Mouse (Mus musculus) cerebellum, adult 2 months (tissue): ENCODE measurements around the gene Fgfr2. TPM values are rescaled to one million over a fixed set of nuclear protein-coding genes. Genes with fewer than 3 reads are reported as not detected.

Source experiments
- DNase-seq, 2 experiments: peaks; one replicate each; pipeline ENCODE4 v3.0.0; 2021
- H3K27ac ChIP-seq: fragments of 200-500 bp; 2 replicates; pipeline ENCODE4 v1.5.1; 2012; ENCODE audit warnings: low read length, control low read depth, inconsistent platforms; ENCODE audit not compliant: insufficient read depth
- H3K27me3 ChIP-seq: fragments of 200-500 bp; 2 replicates; pipeline ENCODE4 v1.6.1; 2012; ENCODE audit warnings: inconsistent platforms, mild to moderate bottlenecking, low read length, moderate library complexity; ENCODE audit not compliant: control insufficient read depth, insufficient read depth
- H3K4me1 ChIP-seq: fragments of 200-500 bp; 2 replicates; pipeline ENCODE4 v1.6.1; 2011; ENCODE audit warnings: low read length; ENCODE audit not compliant: control insufficient read depth, insufficient read depth
- H3K4me3 ChIP-seq: fragments of 200-500 bp; replicated peaks from 2 replicates; pipeline ENCODE3; 2011; ENCODE audit warnings: mild to moderate bottlenecking, low read depth, low read length, control low read depth; ENCODE audit not compliant: insufficient read depth
- CTCF ChIP-seq: fragments of 200-500 bp; IDR thresholded peaks from 2 replicates; pipeline ENCODE4 v1.5.1; 2011; ENCODE audit warnings: low read depth, mild to moderate bottlenecking, control low read depth, low read length, moderate library complexity, borderline replicate concordance; ENCODE audit not compliant: insufficient read depth
- POLR2A ChIP-seq: fragments of 200-500 bp; IDR thresholded peaks from 2 replicates; pipeline ENCODE4 v1.6.1; 2011; ENCODE audit warnings: low read length, control low read depth, borderline replicate concordance; ENCODE audit not compliant: insufficient read depth
- WGBS: fragments of 180-500 bp; shearing (Covaris S2); methylation state at CpG from one replicate; pipeline ENCODE4 v1.1.7; 2018; 5-methylcytosine and 5-hydroxymethylcytosine counted together
- polyA plus RNA-seq: library from polyadenylated mRNA; depleted of rRNA; stranded (reverse); fragments of >200 nt; gene quantifications from 2 replicates; pipeline ENCODE4 v1.2.3, GENCODE M21; 2012

The Fgfr2 gene
- polyA plus RNA-seq, 1 experiment = 95.3 TPM

DNA sequence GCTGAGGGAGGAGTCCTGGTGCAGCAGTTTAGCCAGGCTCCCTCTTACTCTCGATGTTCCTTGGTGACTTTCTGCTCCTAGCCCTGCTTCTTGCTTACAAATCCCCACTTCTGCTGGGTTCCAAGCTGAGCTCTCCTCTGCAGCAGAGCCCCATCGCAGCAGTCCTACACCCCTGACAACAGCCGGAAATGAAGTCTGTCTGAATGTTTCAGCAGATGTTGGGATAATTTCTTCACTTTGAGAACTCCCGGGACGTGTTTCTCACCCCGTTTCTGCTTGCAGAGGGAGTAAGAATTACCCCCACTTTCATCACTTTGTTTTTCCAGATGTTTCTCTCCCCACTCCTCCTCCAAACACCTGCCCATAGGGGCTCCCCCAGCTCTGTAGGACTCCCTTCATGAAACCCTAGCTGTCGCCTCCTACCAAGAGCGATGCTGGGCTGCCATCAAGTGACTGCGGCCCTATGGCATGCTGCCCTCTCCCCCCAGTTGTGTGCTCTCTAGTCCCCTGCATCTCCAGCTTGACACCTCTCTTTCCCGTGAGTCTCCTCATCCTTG is 873.5 kb downstream of the Fgfr2 start:
- no peak overlapping the region for H3K27ac ChIP-seq
- H3K4me3 ChIP-seq = no peak overlapping the region
- H3K27me3 ChIP-seq = no peaks in the 10 kb centered on the region
- H3K4me1 ChIP-seq = peaks cover 20% of the 10 kb centered on the region
- WGBS = 73% methylated on average over 10 of the region's 10 CpGs
- no peak for DNase-seq
- no peak for TF ChIP-seq CTCF
- no peak for TF ChIP-seq POLR2A

DNA sequence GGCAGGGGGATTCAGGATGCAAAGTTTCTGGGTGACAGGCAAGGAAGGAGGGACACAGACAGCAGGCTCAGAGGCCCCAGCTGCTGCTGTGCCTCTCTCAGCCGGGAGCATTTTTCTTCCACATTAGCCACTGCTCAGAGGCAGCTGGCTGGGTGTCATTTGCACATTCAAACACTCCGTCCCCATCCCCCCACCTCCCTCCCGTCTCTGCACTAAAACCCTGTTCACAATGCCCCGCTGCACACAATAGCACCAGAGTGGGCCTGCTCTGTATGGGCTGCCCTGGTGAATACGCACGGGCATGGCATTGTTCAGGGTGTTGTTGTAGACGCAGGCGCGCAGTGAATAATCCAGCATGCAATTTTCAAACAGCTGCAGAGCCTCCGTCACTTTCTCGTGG is 875.6 kb downstream of the Fgfr2 start:
- Histone ChIP-seq H3K27ac (no peak overlapping the region), H3K27me3 (no peaks in the 10 kb centered on the region), H3K4me3 (no peak overlapping the region), H3K4me1 (peaks cover 11% of the 10 kb centered on the region)
- DNase-seq = no peak
- 69% methylated on average over 11 of the region's 11 CpGs for WGBS
- no peak for TF ChIP-seq POLR2A
- no peak for TF ChIP-seq CTCF

DNA sequence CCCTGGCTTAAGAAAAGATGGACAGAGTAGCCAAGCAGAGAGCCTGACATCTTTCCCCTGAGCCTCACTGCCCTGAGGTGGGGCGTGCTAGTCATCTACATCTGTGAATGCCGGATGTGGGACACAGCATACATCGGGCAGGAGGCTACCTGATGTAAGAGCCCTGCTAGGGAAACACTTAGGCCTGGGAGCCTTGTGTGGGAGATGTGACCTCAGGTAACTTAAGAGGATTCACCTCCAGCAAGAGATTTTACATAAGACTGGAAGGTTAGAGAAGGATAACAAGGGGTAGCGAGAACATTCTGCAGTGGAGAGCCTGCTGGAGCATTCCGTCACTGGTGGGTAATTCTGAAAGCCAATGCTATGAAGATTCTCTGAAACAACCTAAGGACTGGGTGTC is 876.1 kb downstream of the Fgfr2 start:
- H3K27ac ChIP-seq = no peak overlapping the region
- WGBS = 82% methylated on average over 5 of the region's 5 CpGs

DNA sequence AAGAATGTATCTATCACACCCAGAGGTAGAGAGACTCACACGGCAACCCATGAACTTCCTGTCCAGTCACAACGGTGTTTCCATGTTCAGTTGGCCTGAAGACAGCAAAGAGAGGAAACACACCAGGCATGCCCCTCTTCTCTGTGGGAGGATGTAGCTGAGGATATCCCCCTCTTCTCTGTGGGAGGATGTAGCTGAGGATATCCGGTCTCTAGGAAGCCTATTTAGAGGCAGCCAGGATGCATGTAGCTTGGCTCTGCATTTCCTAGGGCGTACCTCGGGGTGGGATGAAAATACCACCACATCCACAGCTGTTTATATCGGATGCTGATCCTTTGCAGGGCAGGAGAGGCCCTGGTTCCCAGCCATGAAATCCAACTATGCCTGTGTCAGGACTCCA is 877.4 kb downstream of the Fgfr2 start:
- peaks cover 10% of the 10 kb centered on the region for H3K4me1 ChIP-seq
- TF ChIP-seq CTCF (no peak), POLR2A (no peak)
- DNase-seq = no peak
- 88% methylated on average over 6 of the region's 6 CpGs for WGBS
- H3K27me3 ChIP-seq = no peaks in the 10 kb centered on the region
- H3K27ac ChIP-seq = no peak overlapping the region
- no peak overlapping the region for H3K4me3 ChIP-seq

More for the DNA sequence above, 876.1 kb downstream of the Fgfr2 start:
- H3K27me3 ChIP-seq = no peaks in the 10 kb centered on the region
- peaks cover 10% of the 10 kb centered on the region for H3K4me1 ChIP-seq
- TF ChIP-seq POLR2A (no peak), CTCF (no peak)
- H3K4me3 ChIP-seq = no peak overlapping the region
- DNase-seq = no peak

DNA sequence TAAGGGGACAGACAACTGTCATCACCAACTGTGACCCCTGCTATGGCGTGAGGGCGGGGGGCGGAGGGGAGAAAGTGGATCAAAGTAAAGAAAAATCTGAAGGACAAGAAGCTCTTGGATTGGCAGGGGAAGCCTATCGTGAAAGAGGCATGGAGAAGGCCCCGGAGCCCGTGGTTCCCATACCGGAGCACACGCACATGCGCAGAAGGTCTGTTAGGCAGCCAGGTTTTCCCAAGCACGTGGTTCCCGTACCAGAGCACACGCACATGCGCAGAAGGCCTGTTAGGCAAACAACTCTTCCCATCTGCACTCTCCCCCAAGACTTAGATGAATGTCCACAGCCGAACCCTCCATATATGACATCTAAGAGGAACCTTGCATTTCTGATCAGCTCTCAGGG is 878.5 kb downstream of the Fgfr2 start:
- no peak for DNase-seq
- Histone ChIP-seq H3K27me3 (no peaks in the 10 kb centered on the region), H3K4me3 (no peak overlapping the region), H3K27ac (no peak overlapping the region), H3K4me1 (peaks cover 10% of the 10 kb centered on the region)
- 97% methylated on average over 14 of the region's 14 CpGs for WGBS
- TF ChIP-seq POLR2A = no peak
- no peak for TF ChIP-seq CTCF

DNA sequence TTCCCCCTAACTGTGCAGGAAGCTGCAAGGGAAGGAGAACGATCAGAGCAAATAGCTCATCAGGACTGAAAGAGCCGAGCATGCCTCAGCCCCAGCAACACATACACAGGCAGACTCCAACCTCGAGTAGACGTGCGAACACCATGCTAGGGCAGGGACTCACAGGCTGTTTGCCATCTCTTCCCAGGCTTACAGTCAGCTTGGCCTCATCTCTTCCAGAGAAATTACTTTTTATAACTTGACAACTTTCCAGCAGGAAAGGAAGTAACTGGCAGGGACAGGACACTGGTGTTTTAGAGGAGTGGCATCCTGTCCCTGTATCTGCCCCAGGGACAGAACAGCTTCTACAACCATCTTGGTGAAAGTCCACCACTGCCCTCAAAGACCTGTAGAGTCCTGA is 879.9 kb downstream of the Fgfr2 start:
- no peaks in the 10 kb centered on the region for H3K27me3 ChIP-seq
- H3K4me1 ChIP-seq = peaks cover 10% of the 10 kb centered on the region
- WGBS = 38% methylated on average over 5 of the region's 5 CpGs
- TF ChIP-seq CTCF (no peak), POLR2A (no peak)
- H3K27ac ChIP-seq = no peak overlapping the region
- no peak for DNase-seq
- no peak overlapping the region for H3K4me3 ChIP-seq

DNA sequence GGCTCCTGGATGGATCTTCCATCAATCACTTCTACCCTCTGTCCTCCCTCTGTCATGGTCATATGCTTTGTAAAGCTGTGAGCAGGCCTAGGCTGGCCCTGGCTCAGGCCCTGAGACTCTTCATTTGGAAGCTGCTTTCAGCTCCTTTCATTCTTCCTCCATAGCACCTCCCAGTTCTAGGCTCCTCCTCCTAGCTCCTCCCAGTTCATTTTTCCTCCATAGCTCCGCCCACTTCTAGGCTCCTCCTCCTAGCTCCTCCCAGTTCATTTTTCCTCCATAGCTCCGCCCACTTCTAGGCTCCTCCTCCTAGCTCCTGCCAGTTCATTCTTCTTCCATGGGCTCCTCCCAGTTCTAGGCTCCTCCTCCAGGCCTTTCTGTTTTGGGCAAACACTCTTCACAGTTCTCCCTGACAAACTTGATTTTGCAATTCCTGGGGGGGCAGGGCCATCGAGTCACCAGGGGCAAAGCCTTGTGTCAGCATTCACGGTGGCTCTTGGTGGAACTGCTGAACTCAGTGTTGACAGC is 880.5 kb downstream of the Fgfr2 start:
- 63% methylated on average over 4 of the region's 4 CpGs for WGBS

DNA sequence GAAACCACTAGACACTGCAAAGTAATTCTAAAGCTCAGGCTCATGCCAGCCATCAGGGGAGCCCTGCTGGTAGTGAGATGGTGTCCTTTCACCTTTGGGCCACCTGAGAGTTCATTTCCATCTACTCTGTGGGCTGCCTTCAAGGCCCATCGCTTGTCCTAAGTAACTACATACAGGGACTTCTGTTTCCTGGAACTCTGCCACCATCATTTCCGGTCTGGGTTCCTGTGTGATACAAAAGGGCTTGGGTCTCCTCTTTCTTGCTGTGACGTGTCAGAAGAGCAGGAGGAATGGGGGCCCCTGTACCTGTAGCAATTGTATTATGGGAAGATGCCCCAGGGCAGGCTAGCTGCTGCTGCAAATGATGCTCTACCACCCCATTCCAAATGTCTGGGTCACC is 884.2 kb downstream of the Fgfr2 start:
- Histone ChIP-seq H3K4me3 (no peak overlapping the region), H3K4me1 (peaks cover 14% of the 10 kb centered on the region), H3K27me3 (no peaks in the 10 kb centered on the region), H3K27ac (no peak overlapping the region)
- TF ChIP-seq CTCF (no peak), POLR2A (no peak)
- no peak for DNase-seq
- WGBS = 67% methylated on average over 3 of the region's 3 CpGs

More for the DNA sequence above, 880.5 kb downstream of the Fgfr2 start:
- Histone ChIP-seq H3K4me3 (no peak overlapping the region), H3K27ac (no peak overlapping the region), H3K27me3 (no peaks in the 10 kb centered on the region), H3K4me1 (peaks cover 10% of the 10 kb centered on the region)
- no peak for TF ChIP-seq POLR2A
- no peak for DNase-seq
